ENCODE assay signal across 16 mouse cellular contexts in genomic region chr11:20307409-20307808, GRCm38 (mm10). TPM values are rescaled to one million over a fixed set of nuclear protein-coding genes. Genes with fewer than 3 reads are reported as not detected.
"Had no signal": no experiment of that assay in that cellular context is flagged by ENCODE, and none has a peak within 500 bp of the region (broad histone marks: within the 10 kb centered on the region; RNA-seq: fewer than 3 reads in every experiment).

No protein-coding gene starts in this region.

- ATAC-seq: intestine, embryonic 15.5 days; liver, postnatal 0 days; midbrain, embryonic 15.5 days had no signal

- H3K27ac ChIP-seq: intestine, embryonic 15.5 days; limb, embryonic 12.5 days; liver, embryonic 13.5 days; lung, embryonic 15.5 days; macrophage; midbrain, embryonic 15.5 days; neural tube, embryonic 12.5 days had no signal

- DNase-seq: kidney, adult 18-20 months; kidney, postnatal 10 days; kidney, postnatal 4 days; liver; liver, embryonic 13.5 days; liver, postnatal 0 days; lung, postnatal 14 days; thymus, postnatal 4 days had no signal

- H3K4me3 ChIP-seq: intestine, embryonic 15.5 days; limb, embryonic 12.5 days; liver, embryonic 13.5 days; lung, embryonic 15.5 days; megakaryocyte, embryonic 14.5 days; midbrain, embryonic 15.5 days; neural tube, embryonic 12.5 days had no signal

RNA-seq across cellular contexts. Expression of gene Slc1a4, which starts 25.1 kb away (rescaled TPM):
- total RNA-seq: neutrophil, adult 5-6 weeks had no signal
